Mouse (Mus musculus) heart, postnatal 0 days (tissue): ENCODE data around the gene Tmem63c.

ENCODE experiments used
- CTCF ChIP-seq: IDR thresholded peaks from 2 replicates; pipeline ENCODE4 v1.5.1; 2016; ENCODE audit warnings: antibody characterized with exemption, control low read depth, low read depth
- EP300 ChIP-seq: IDR thresholded peaks from 2 replicates; pipeline ENCODE4 v1.6.1; 2016; ENCODE audit warnings: antibody characterized with exemption, low read depth

DNA sequence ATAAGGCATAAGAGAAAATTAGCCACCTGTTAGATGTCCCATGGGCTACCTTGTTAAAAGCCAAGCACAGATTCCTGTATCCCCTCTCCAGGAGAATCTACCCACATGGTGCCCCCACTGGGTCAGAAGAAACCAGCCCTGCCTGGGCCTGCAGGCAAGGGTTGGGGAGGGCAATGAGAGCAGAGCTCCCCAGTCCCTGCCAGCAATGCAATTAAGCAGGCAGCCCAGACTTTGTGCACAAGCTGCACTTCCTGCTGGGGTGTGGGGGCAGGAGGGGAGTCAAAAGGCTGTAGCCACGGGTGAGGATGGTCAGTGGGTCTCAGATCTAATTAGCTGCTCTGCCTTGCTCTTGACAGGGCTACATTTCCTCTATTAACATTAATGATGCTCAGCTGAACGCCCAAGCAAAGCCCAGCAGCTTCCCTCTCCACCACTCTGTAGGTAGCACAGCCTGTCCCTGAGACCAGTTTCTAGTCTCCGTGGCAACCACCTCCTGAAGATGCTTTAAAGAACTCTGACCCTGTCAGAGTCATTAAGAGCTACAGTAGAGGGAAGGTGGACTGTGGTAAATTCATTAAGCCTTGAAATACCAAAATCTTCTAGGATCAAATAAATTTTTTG is 86.3 kb downstream of the Tmem63c start:
- TF ChIP-seq CTCF = no peak
- no peak for TF ChIP-seq EP300
